ENCODE assay signal across 8 mouse cellular contexts in genomic region chr11:119079445-119079837, GRCm38 (mm10). TPM values are rescaled to one million over a fixed set of nuclear protein-coding genes. Genes with fewer than 3 reads are reported as not detected.
DNase-seq lines count a peak whose midpoint lies in the region; ATAC-seq and TF ChIP-seq lines count a peak whose summit lies in the region.

No protein-coding gene starts in this region.

- H3K36me3 ChIP-seq in kidney, embryonic 15.5 days: peaks cover 36% of the 10 kb centered on the region
- H3K36me3 ChIP-seq in forebrain, embryonic 10.5 days (replicated peaks): peaks cover 15% of the 10 kb centered on the region; the same call in 1 of the 2 replicates
- peaks cover 21% of the 10 kb centered on the region; the same call in 1 of the 2 replicates for H3K36me3 ChIP-seq in intestine, postnatal 0 days (ENCODE audit: control insufficient read depth, insufficient read depth)

- peak overlapping the region; percentile 73 for H3K27ac ChIP-seq in kidney, embryonic 15.5 days
- peak overlapping the region; percentile 77 for H3K27ac ChIP-seq in forebrain, embryonic 10.5 days
- H3K27ac ChIP-seq in intestine, postnatal 0 days (ENCODE audit: low read depth, low read length): peak overlapping the region; percentile 68

- H3K4me1 ChIP-seq in kidney, embryonic 15.5 days: peaks cover 62% of the 10 kb centered on the region
- peaks cover 67% of the 10 kb centered on the region for H3K4me1 ChIP-seq in forebrain, embryonic 10.5 days
- H3K4me1 ChIP-seq in intestine, postnatal 0 days (replicated peaks; ENCODE audit: control insufficient read depth, insufficient read depth, low read length): peaks cover 25% of the 10 kb centered on the region; the same call in 1 of the 2 replicates

- DNase-seq in kidney, adult 11 months: no peak
- no peak for DNase-seq in forebrain, embryonic 10.5 days (ENCODE audit: extremely low spot score, low spot score)
- DNase-seq in neural tube, embryonic 10.5 days (ENCODE audit: extremely low spot score, low spot score): peak; percentile 27
- DNase-seq in cerebellum, postnatal 25 days: no peak
- no peak for DNase-seq in layer of hippocampus, adult 9-10 months (ENCODE audit: low spot score)

- TF ChIP-seq CTCF in intestine, postnatal 0 days (IDR thresholded peaks at IDR 0.05; ENCODE audit: low read depth): no peak

- WGBS in kidney, embryonic 15.5 days: 38% methylated on average over 7 of the region's 7 CpGs
- 3% methylated on average over 7 of the region's 7 CpGs for WGBS in forebrain, embryonic 10.5 days
- 46% methylated on average over 7 of the region's 7 CpGs for WGBS in intestine, postnatal 0 days

- H3K4me2 ChIP-seq in kidney, embryonic 15.5 days: peak overlapping the region; percentile 42
- peak overlapping the region; percentile 55 for H3K4me2 ChIP-seq in intestine, postnatal 0 days (replicated peaks; ENCODE audit: low read depth)

- peaks cover 41% of the 10 kb centered on the region for H3K27me3 ChIP-seq in kidney, embryonic 15.5 days
- H3K27me3 ChIP-seq in forebrain, embryonic 10.5 days (ENCODE audit: poor library complexity, severe bottlenecking): peaks cover 100% of the 10 kb centered on the region
- no peaks in the 10 kb centered on the region for H3K27me3 ChIP-seq in intestine, postnatal 0 days (replicated peaks; ENCODE audit: control insufficient read depth, insufficient read depth, low read length)

- H3K9me3 ChIP-seq in kidney, embryonic 15.5 days (replicated peaks): no peaks in the 10 kb centered on the region
- peaks cover 5% of the 10 kb centered on the region; the same call in 1 of the 2 replicates for H3K9me3 ChIP-seq in forebrain, embryonic 10.5 days
- H3K9me3 ChIP-seq in intestine, postnatal 0 days (ENCODE audit: control insufficient read depth): no peaks in the 10 kb centered on the region

- no peak for ATAC-seq in kidney, embryonic 15.5 days (replicated peaks; ENCODE audit: low FRiP score)
- no peak for ATAC-seq in intestine, postnatal 0 days
- no peak for ATAC-seq in activated CD4-positive, CD25-positive, alpha-beta regulatory T cell, adult 4 months

- H3K4me3 ChIP-seq in kidney, embryonic 15.5 days (replicated peaks): peak overlapping the region; percentile 8; the same call in 1 of the 2 replicates
- H3K4me3 ChIP-seq in forebrain, embryonic 10.5 days: peak overlapping the region; percentile 34
- H3K4me3 ChIP-seq in intestine, postnatal 0 days (ENCODE audit: low read depth, low read length): 0 out of 2 replicates have a peak overlapping the region, but pooled peaks have one; percentile 17

- H3K9ac ChIP-seq in kidney, embryonic 15.5 days: peak overlapping the region; percentile 21; the same call in 1 of the 2 replicates
- peak overlapping the region; percentile 34 for H3K9ac ChIP-seq in intestine, postnatal 0 days (ENCODE audit: low read depth, low read length)

RNA-seq across cellular contexts. Expression of gene Cbx4, which starts 6.6 kb away (rescaled TPM):
- 8.6 and 9.9 TPM in 2 replicates for polyA plus RNA-seq in kidney, embryonic 15.5 days (2015; fragmentation: Nextera tagmentation; extraction: Ambion mirVana)
- 3.3 and 4.6 TPM in 2 replicates for polyA plus RNA-seq in forebrain, embryonic 10.5 days (2016; fragmentation: Nextera tagmentation; extraction: Ambion mirVana)
- polyA plus RNA-seq in intestine, postnatal 0 days (2015; fragmentation: Nextera tagmentation; extraction: Ambion mirVana): 6.5 and 7.6 TPM in 2 replicates
- polyA plus RNA-seq in activated CD4-positive, CD25-positive, alpha-beta regulatory T cell, adult 4 months (2017; shearing (Covaris generic)): 1 to 10 TPM; 2.0 to 2.4 TPM

RNA-seq across cellular contexts. Expression of gene Cbx8, which starts 38.7 kb away (rescaled TPM):
- polyA plus RNA-seq in kidney, embryonic 15.5 days (2015; fragmentation: Nextera tagmentation; extraction: Ambion mirVana): 9.8 and 10.3 TPM in 2 replicates
- 9.5 and 11.3 TPM in 2 replicates for polyA plus RNA-seq in forebrain, embryonic 10.5 days (2016; fragmentation: Nextera tagmentation; extraction: Ambion mirVana)
- 6.4 and 6.6 TPM in 2 replicates for polyA plus RNA-seq in intestine, postnatal 0 days (2015; fragmentation: Nextera tagmentation; extraction: Ambion mirVana)
- polyA plus RNA-seq in activated CD4-positive, CD25-positive, alpha-beta regulatory T cell, adult 4 months (2017; shearing (Covaris generic)): 1 to 10 TPM; 5.3 to 7.5 TPM

RNA-seq across cellular contexts. Expression of gene Cbx2, which starts 56.7 kb away (rescaled TPM):
- 38.9 and 40.7 TPM in 2 replicates for polyA plus RNA-seq in kidney, embryonic 15.5 days (2015; fragmentation: Nextera tagmentation; extraction: Ambion mirVana)
- polyA plus RNA-seq in forebrain, embryonic 10.5 days (2016; fragmentation: Nextera tagmentation; extraction: Ambion mirVana): 115 and 127 TPM in 2 replicates
- 4.9 TPM in 2 replicates for polyA plus RNA-seq in intestine, postnatal 0 days (2015; fragmentation: Nextera tagmentation; extraction: Ambion mirVana)
- 1 to 10 TPM; 1.1 to 1.4 TPM for polyA plus RNA-seq in activated CD4-positive, CD25-positive, alpha-beta regulatory T cell, adult 4 months (2017; shearing (Covaris generic))
